Mouse (Mus musculus) heart, embryonic 14.5 days (tissue): Measurements from ENCODE around the gene Gm37240. TPM values are rescaled to one million over a fixed set of nuclear protein-coding genes. Genes with fewer than 3 reads are reported as not detected.

Experiments used
- ATAC-seq: fragments of 200-750 bp; cut with Nextera tagmentation; 2 replicates; pipeline ENCODE4 v1.8.0; 2017; ENCODE audit warnings: low read depth, moderate TSS enrichment; ENCODE audit not compliant: insufficient number of reproducible peaks, insufficient read depth, low FRiP score
- H3K27ac ChIP-seq, 2 experiments: fragments of 200-500 bp in 1 of 2; fragments of 300-500 bp in 1 of 2; sonication (generic) in 1 of 2; replicated peaks in 1 of 2; 2 replicates each; pipeline ENCODE4 v1.5.1; 2012 to 2014; ENCODE audit warnings: low read depth in 2 of 2, low read length in 2 of 2, control low read depth in 1 of 2, mild to moderate bottlenecking in 1 of 2, mixed read lengths in 1 of 2; ENCODE audit not compliant: control insufficient read depth in 1 of 2, insufficient read depth in 1 of 2
- H3K27me3 ChIP-seq: fragments of 300-500 bp; sonication (generic); 2 replicates; pipeline ENCODE4 v1.6.1; 2014; ENCODE audit warnings: mild to moderate bottlenecking, low read length, control low read depth; ENCODE audit not compliant: control insufficient read depth, insufficient read depth
- H3K36me3 ChIP-seq: fragments of 300-500 bp; sonication (generic); 2 replicates; pipeline ENCODE4 v1.6.1; 2014; ENCODE audit warnings: mild to moderate bottlenecking, control low read depth, low read length, mixed read lengths; ENCODE audit not compliant: control insufficient read depth, insufficient read depth
- H3K4me1 ChIP-seq, 2 experiments: fragments of 200-500 bp in 1 of 2; fragments of 300-500 bp in 1 of 2; sonication (generic) in 1 of 2; 2 replicates each; pipeline ENCODE4 v1.6.1; 2012 to 2014; ENCODE audit warnings: low read length in 2 of 2, control low read depth in 1 of 2, mixed read lengths in 1 of 2; ENCODE audit not compliant: control insufficient read depth in 2 of 2, insufficient read depth in 2 of 2
- H3K4me2 ChIP-seq: fragments of 300-500 bp; sonication (generic); 2 replicates; pipeline ENCODE4 v1.6.1; 2014; ENCODE audit warnings: mild to moderate bottlenecking, low read length
- H3K4me3 ChIP-seq, 2 experiments: fragments of 200-500 bp in 1 of 2; fragments of 300-500 bp in 1 of 2; sonication (generic) in 1 of 2; 2 replicates each; pipeline ENCODE4 v1.5.1; 2012 to 2014; ENCODE audit warnings: low read length in 2 of 2, mild to moderate bottlenecking in 2 of 2, control low read depth in 1 of 2, low read depth in 1 of 2, moderate library complexity in 1 of 2; ENCODE audit not compliant: control insufficient read depth in 1 of 2, insufficient read depth in 1 of 2
- H3K9ac ChIP-seq: fragments of 300-500 bp; sonication (generic); 2 replicates; pipeline ENCODE4 v1.6.1; 2014; ENCODE audit warnings: mild to moderate bottlenecking, low read length
- H3K9me3 ChIP-seq: fragments of 300-500 bp; sonication (generic); 2 replicates; pipeline ENCODE4 v1.6.1; 2016; ENCODE audit warnings: low read length, control low read depth; ENCODE audit not compliant: control insufficient read depth
- WGBS: fragments of 180-500 bp; shearing (Covaris S2); extraction: QIAGEN DNeasy Blood & Tissue Kit; methylation state at CpG from one replicate; pipeline ENCODE4 v1.1.7; 2014; 5-methylcytosine and 5-hydroxymethylcytosine counted together
- polyA plus RNA-seq: library from polyadenylated mRNA; unstranded; fragments of >200 nt; fragmentation: Nextera tagmentation; extraction: Ambion mirVana; gene quantifications from 2 replicates; pipeline ENCODE4 v1.2.1, GENCODE M21; 2014

The Gm37240 gene
- polyA plus RNA-seq, 1 experiment from 2014 or later: 12.3 TPM

- 86% methylated on average over 4 of the region's 4 CpGs for WGBS
- Histone ChIP-seq H3K27me3 (no peaks in the 10 kb centered on the region), H3K4me3 (no peak overlapping the region), H3K4me2 (no peak overlapping the region), H3K27ac (no peak overlapping the region), H3K9ac (no peak overlapping the region), H3K36me3 (no peaks in the 10 kb centered on the region), H3K4me1 (no peaks in the 10 kb centered on the region), H3K9me3 (0 out of 2 replicates have a peak, but pooled peaks cover 3% of the 10 kb centered on the region)
- ATAC-seq: no peak
Measured at GRCm38 (mm10) chr3:84787914-84788313, 1099.4 kb downstream of the Gm37240 start.

- WGBS: 68% methylated on average over 1 of the region's 1 CpGs
- Histone ChIP-seq H3K4me2 (no peak overlapping the region), H3K36me3 (no peaks in the 10 kb centered on the region), H3K4me1 (no peaks in the 10 kb centered on the region), H3K27me3 (no peaks in the 10 kb centered on the region), H3K4me3 (no peak overlapping the region), H3K9me3 (no peaks in the 10 kb centered on the region), H3K27ac (no peak overlapping the region), H3K9ac (no peak overlapping the region)
- no peak for ATAC-seq
Measured at GRCm38 (mm10) chr3:84776084-84776483, 1111.2 kb downstream of the Gm37240 start.

GRCm38 (mm10) chr3:84775577-84775976 is 1111.7 kb downstream of the Gm37240 start:
- no peak overlapping the region for H3K4me2 ChIP-seq
- no peak overlapping the region for H3K9ac ChIP-seq
- H3K9me3 ChIP-seq: no peaks in the 10 kb centered on the region
- ATAC-seq: no peak
- no peaks in the 10 kb centered on the region for H3K27me3 ChIP-seq
- H3K36me3 ChIP-seq: no peaks in the 10 kb centered on the region
- no peaks in the 10 kb centered on the region for H3K4me1 ChIP-seq
- WGBS: 75% methylated on average over 4 of the region's 4 CpGs
- no peak overlapping the region for H3K27ac ChIP-seq
- no peak overlapping the region for H3K4me3 ChIP-seq

- no peaks in the 10 kb centered on the region for H3K27me3 ChIP-seq
- H3K4me3 ChIP-seq: no peak overlapping the region
- H3K9ac ChIP-seq: no peak overlapping the region
- no peaks in the 10 kb centered on the region for H3K9me3 ChIP-seq
- no peaks in the 10 kb centered on the region for H3K4me1 ChIP-seq
- H3K27ac ChIP-seq: no peak overlapping the region
- ATAC-seq: no peak
- H3K36me3 ChIP-seq: no peaks in the 10 kb centered on the region
- no peak overlapping the region for H3K4me2 ChIP-seq
- WGBS: 79% methylated on average over 6 of the region's 6 CpGs
Measured at GRCm38 (mm10) chr3:84775067-84775423, 1112.3 kb downstream of the Gm37240 start.

- Histone ChIP-seq H3K4me3 (no peak overlapping the region), H3K4me1 (0 out of 4 replicates have a peak, but pooled peaks cover 0 to under 1% of the 10 kb centered on the region in 2 experiments), H3K9me3 (no peaks in the 10 kb centered on the region), H3K27ac (no peak overlapping the region), H3K27me3 (no peaks in the 10 kb centered on the region), H3K36me3 (no peaks in the 10 kb centered on the region), H3K4me2 (no peak overlapping the region), H3K9ac (no peak overlapping the region)
- WGBS: 72% methylated on average over 8 of the region's 8 CpGs
- ATAC-seq: no peak
Measured at GRCm38 (mm10) chr3:84774246-84775066, 1112.9 kb downstream of the Gm37240 start.

- H3K4me1 ChIP-seq: 0 out of 4 replicates have a peak, but pooled peaks cover 0 to 2% of the 10 kb centered on the region in 2 experiments
- H3K27ac ChIP-seq: no peak overlapping the region
- no peaks in the 10 kb centered on the region for H3K27me3 ChIP-seq
- no peak overlapping the region for H3K4me2 ChIP-seq
- H3K36me3 ChIP-seq: no peaks in the 10 kb centered on the region
- no peak overlapping the region for H3K9ac ChIP-seq
- no peaks in the 10 kb centered on the region for H3K9me3 ChIP-seq
- no peak for ATAC-seq
- 18% methylated on average over 2 of the region's 2 CpGs for WGBS
- H3K4me3 ChIP-seq: no peak overlapping the region
Measured at GRCm38 (mm10) chr3:84771980-84772379, 1115.3 kb downstream of the Gm37240 start.

GRCm38 (mm10) chr3:84770518-84770917 is 1116.8 kb downstream of the Gm37240 start:
- H3K27ac ChIP-seq: no peak overlapping the region
- no peaks in the 10 kb centered on the region for H3K27me3 ChIP-seq
- H3K9me3 ChIP-seq: no peaks in the 10 kb centered on the region
- ATAC-seq: no peak
- H3K9ac ChIP-seq: no peak overlapping the region
- 89% methylated on average over 6 of the region's 6 CpGs for WGBS
- no peaks in the 10 kb centered on the region for H3K36me3 ChIP-seq
- H3K4me3 ChIP-seq: no peak overlapping the region
- H3K4me2 ChIP-seq: no peak overlapping the region
- H3K4me1 ChIP-seq: 0 out of 4 replicates have a peak, but pooled peaks cover 0 to 2% of the 10 kb centered on the region in 2 experiments
